Comparison of ENCODE assay signal across 27 mouse cellular contexts in genomic region chr13:22992721-22993120, GRCm38 (mm10). TPM values are rescaled to one million over a fixed set of nuclear protein-coding genes. Genes with fewer than 3 reads are reported as not detected.
"Had no signal": no experiment of that assay in that cellular context is flagged by ENCODE, and none has a peak within 500 bp of the region (broad histone marks: within the 10 kb centered on the region; RNA-seq: fewer than 3 reads in every experiment).

No protein-coding gene starts in this region.

- ATAC-seq: midbrain, embryonic 16.5 days had no signal

- H3K9ac ChIP-seq: liver, embryonic 14.5 days; lung, embryonic 15.5 days; midbrain, embryonic 12.5 days; neural tube, embryonic 13.5 days; neural tube, embryonic 15.5 days; stomach, embryonic 15.5 days had no signal

- H3K4me1 ChIP-seq: lung, embryonic 15.5 days; midbrain, embryonic 10.5 days; midbrain, embryonic 12.5 days; neural tube, embryonic 13.5 days; neural tube, embryonic 15.5 days; stomach, embryonic 15.5 days had no signal

- H3K4me3 ChIP-seq: lung, embryonic 15.5 days; midbrain, embryonic 10.5 days; midbrain, embryonic 12.5 days; myocyte; neural tube, embryonic 13.5 days; neural tube, embryonic 15.5 days; stomach, embryonic 15.5 days had no signal

- H3K9me3 ChIP-seq: lung, embryonic 15.5 days; neural tube, embryonic 13.5 days; neural tube, embryonic 15.5 days; stomach, embryonic 15.5 days had no signal

- H3K36me3 ChIP-seq: lung, embryonic 15.5 days; midbrain, embryonic 10.5 days; midbrain, embryonic 12.5 days; neural tube, embryonic 13.5 days; neural tube, embryonic 15.5 days; stomach, embryonic 15.5 days had no signal

- H3K27me3 ChIP-seq: lung, embryonic 15.5 days; midbrain, embryonic 12.5 days; neural tube, embryonic 13.5 days; neural tube, embryonic 15.5 days; stomach, embryonic 15.5 days had no signal

- H3K4me2 ChIP-seq: lung, embryonic 15.5 days; midbrain, embryonic 12.5 days; neural tube, embryonic 13.5 days; neural tube, embryonic 15.5 days; stomach, embryonic 15.5 days had no signal

- H3K27ac ChIP-seq: liver, embryonic 14.5 days; lung, embryonic 15.5 days; midbrain, embryonic 10.5 days; midbrain, embryonic 12.5 days; neural tube, embryonic 13.5 days; neural tube, embryonic 15.5 days; stomach, embryonic 15.5 days; stomach, postnatal 0 days had no signal

- DNase-seq: lung, adult 2 months; lung, postnatal 14 days; lung, postnatal 4 days; midbrain, embryonic 14.5 days; retina, postnatal 1 day; right cerebral cortex, adult 18-20 months; right cerebral cortex, postnatal 25 days; thymus, adult 2 months; thymus, postnatal 25 days; thymus, postnatal 4 days had no signal

RNA-seq across cellular contexts. Expression of gene Vmn1r213, which starts 14.7 kb away (rescaled TPM):
- total RNA-seq: megakaryocyte, adult 5-6 weeks; megakaryocyte-erythroid progenitor cell, adult 5-6 weeks had no signal
- polyA plus RNA-seq: liver, embryonic 14.5 days; liver, embryonic 16.5 days; lung, adult 2 months; lung, embryonic 15.5 days; midbrain, embryonic 10.5 days; midbrain, embryonic 12.5 days; midbrain, embryonic 14.5 days; midbrain, embryonic 16.5 days; myocyte; neural tube, embryonic 11.5 days; neural tube, embryonic 13.5 days; neural tube, embryonic 15.5 days; spleen, adult 2 months; stomach, embryonic 15.5 days; stomach, postnatal 0 days; testis, adult 2 months; thymus, adult 2 months; urinary bladder, adult 2 months had no signal

RNA-seq across cellular contexts. Expression of gene Vmn1r214, which starts 37.5 kb away (rescaled TPM):
- total RNA-seq: megakaryocyte, adult 5-6 weeks; megakaryocyte-erythroid progenitor cell, adult 5-6 weeks had no signal
- polyA plus RNA-seq: liver, embryonic 14.5 days; liver, embryonic 16.5 days; lung, adult 2 months; lung, embryonic 15.5 days; midbrain, embryonic 10.5 days; midbrain, embryonic 12.5 days; midbrain, embryonic 14.5 days; midbrain, embryonic 16.5 days; myocyte; neural tube, embryonic 11.5 days; neural tube, embryonic 13.5 days; neural tube, embryonic 15.5 days; spleen, adult 2 months; stomach, embryonic 15.5 days; stomach, postnatal 0 days; testis, adult 2 months; thymus, adult 2 months; urinary bladder, adult 2 months had no signal
